Mouse (Mus musculus): ENCODE measurements at regions not wholly inside any gene's neighbourhood (a gene's known extent, or its start where the extent isn't known, plus 50 kb on each side); places are given as distances from the start of the nearest gene placed in this dataset.

- H3K9ac ChIP-seq: no peak overlapping the region
- H3K9me3 ChIP-seq: peaks cover 58% of the 10 kb centered on the region
- H3K4me1 ChIP-seq: no peaks in the 10 kb centered on the region
- no peak overlapping the region for H3K4me2 ChIP-seq
- H3K4me3 ChIP-seq: no peak overlapping the region
- ATAC-seq (ENCODE audit: insufficient number of reproducible peaks, insufficient read depth, low FRiP score, low TSS enrichment, low read depth): no peak
- no peaks in the 10 kb centered on the region for H3K36me3 ChIP-seq
- no peak overlapping the region for H3K27ac ChIP-seq
- no peaks in the 10 kb centered on the region for H3K27me3 ChIP-seq
Observed at GRCm38 (mm10) chr7:33857431-33857830, 87.4 kb downstream of the Scgb2b26 start.

GRCm38 (mm10) chr7:33854911-33855310 is 89.9 kb downstream of the Scgb2b26 start:
- H3K27ac ChIP-seq: no peak overlapping the region
- ATAC-seq (ENCODE audit: insufficient number of reproducible peaks, insufficient read depth, low FRiP score, low TSS enrichment, low read depth): no peak
- H3K27me3 ChIP-seq: no peaks in the 10 kb centered on the region
- peaks cover 52% of the 10 kb centered on the region for H3K9me3 ChIP-seq
- H3K4me2 ChIP-seq: no peak overlapping the region
- no peak overlapping the region for H3K4me3 ChIP-seq
- H3K36me3 ChIP-seq: no peaks in the 10 kb centered on the region
- H3K4me1 ChIP-seq: no peaks in the 10 kb centered on the region
- no peak overlapping the region for H3K9ac ChIP-seq

Data from embryonic facial prominence, embryonic 13.5 days (tissue).